Mouse (Mus musculus) hindbrain, embryonic 12.5 days (tissue): ENCODE measurements around the gene Wnt16. TPM values are rescaled to one million over a fixed set of nuclear protein-coding genes. Genes with fewer than 3 reads are reported as not detected.

Experiments used
- ATAC-seq: fragments of 200-750 bp; cut with Nextera tagmentation; 2 replicates; pipeline ENCODE4 v1.8.0; 2017; ENCODE audit warnings: moderate TSS enrichment; ENCODE audit not compliant: low FRiP score
- H3K27ac ChIP-seq: fragments of 300-500 bp; sonication (generic); 2 replicates; pipeline ENCODE4 v1.5.1; 2016; ENCODE audit warnings: mild to moderate bottlenecking
- H3K27me3 ChIP-seq: fragments of 300-500 bp; sonication (generic); 2 replicates; pipeline ENCODE4 v1.6.1; 2016; ENCODE audit warnings: mild to moderate bottlenecking
- H3K36me3 ChIP-seq: fragments of 300-500 bp; sonication (generic); 2 replicates; pipeline ENCODE4 v1.6.1; 2016; ENCODE audit warnings: mild to moderate bottlenecking
- H3K4me1 ChIP-seq: fragments of 300-500 bp; sonication (generic); 2 replicates; pipeline ENCODE4 v1.6.1; 2016
- H3K4me2 ChIP-seq: fragments of 300-500 bp; sonication (generic); replicated peaks from 2 replicates; pipeline ENCODE4 v1.6.1; 2016; ENCODE audit warnings: mild to moderate bottlenecking
- H3K4me3 ChIP-seq: fragments of 300-500 bp; sonication (generic); 2 replicates; pipeline ENCODE4 v1.5.1; 2016; ENCODE audit warnings: mild to moderate bottlenecking
- H3K9ac ChIP-seq: fragments of 300-500 bp; sonication (generic); 2 replicates; pipeline ENCODE4 v1.6.1; 2016; ENCODE audit warnings: mild to moderate bottlenecking, moderate library complexity
- H3K9me3 ChIP-seq: fragments of 300-500 bp; sonication (generic); replicated peaks from 2 replicates; pipeline ENCODE4 v1.6.1; 2016; ENCODE audit warnings: mild to moderate bottlenecking
- WGBS: fragments of 180-500 bp; shearing (Covaris S2); methylation state at CpG from one replicate; pipeline ENCODE4 v1.1.7; 2016; 5-methylcytosine and 5-hydroxymethylcytosine counted together
- polyA plus RNA-seq: library from polyadenylated mRNA; unstranded; fragments of >200 nt; fragmentation: Nextera tagmentation; extraction: Ambion mirVana; gene quantifications from 2 replicates; pipeline ENCODE4 v1.2.1, GENCODE M21; 2016

Gene Wnt16
- polyA plus RNA-seq, 1 experiment from 2014 or later: 0.93 TPM

DNA sequence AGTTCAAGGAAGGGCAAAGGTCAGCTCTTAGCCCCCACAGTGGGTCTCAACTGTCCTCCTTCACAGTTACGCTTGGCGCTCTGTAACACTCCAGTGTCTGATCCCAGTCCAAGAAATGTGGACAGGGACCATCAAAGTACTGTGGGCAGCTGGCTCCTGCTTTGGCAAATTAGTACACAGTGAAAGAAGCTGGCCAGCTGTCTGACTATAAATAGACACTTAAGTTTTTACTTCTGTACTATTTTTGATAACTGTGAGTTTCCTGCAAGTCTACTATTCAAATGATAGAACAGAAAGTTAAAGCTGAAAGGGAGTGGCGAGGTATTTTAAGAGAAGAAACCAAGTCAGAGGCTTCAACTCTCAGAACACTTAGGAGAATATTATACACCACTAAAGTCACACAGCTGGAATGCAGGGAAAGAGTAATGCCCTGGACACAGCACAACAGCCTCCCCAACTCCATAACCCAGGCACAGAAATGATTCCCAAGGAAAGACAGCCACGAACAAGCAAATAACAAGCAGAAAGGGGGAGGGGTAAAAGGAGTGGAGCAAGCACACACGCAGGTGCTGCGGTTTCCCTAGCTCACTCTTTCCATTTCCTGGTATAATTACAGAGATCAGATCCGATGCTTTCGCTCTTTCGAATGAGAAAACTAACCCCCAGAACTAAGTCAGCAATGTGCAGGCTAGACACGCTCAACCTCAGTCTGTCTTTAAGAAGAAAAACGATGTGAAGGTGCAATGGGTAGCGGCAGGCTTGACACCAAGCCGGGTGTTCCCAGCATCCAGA is 42.3 kb downstream of the Wnt16 start:
- WGBS: 91% methylated on average over 13 of the region's 13 CpGs

DNA sequence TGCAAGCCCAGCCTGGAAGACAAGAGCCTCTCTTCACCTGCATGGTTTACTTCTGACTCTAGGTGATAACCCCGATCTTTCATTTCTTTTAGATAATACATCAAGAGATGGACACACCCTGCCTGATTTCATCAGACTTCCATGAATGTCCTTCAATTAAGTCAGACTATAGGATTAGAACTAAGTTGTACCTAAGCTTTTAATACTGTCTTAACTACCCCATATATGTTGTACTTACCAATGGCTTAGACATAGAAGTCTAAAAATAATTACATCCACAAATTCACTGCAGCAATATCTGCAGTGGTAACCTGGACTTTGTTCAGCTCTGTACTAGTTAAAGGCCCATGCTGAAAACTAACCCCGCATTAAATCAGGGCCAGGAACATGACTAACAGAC is 44.5 kb downstream of the Wnt16 start:
- WGBS: 96% methylated on average over 2 of the region's 2 CpGs
- Histone ChIP-seq H3K27ac (no peak overlapping the region), H3K36me3 (0 out of 2 replicates have a peak, but pooled peaks cover 4% of the 10 kb centered on the region), H3K9ac (no peak overlapping the region), H3K4me2 (no peak overlapping the region), H3K4me1 (no peaks in the 10 kb centered on the region), H3K9me3 (no peaks in the 10 kb centered on the region), H3K27me3 (no peaks in the 10 kb centered on the region), H3K4me3 (no peak overlapping the region)
- ATAC-seq: no peak

More for the DNA sequence above, 42.3 kb downstream of the Wnt16 start:
- H3K27me3 ChIP-seq: no peaks in the 10 kb centered on the region
- H3K9ac ChIP-seq: no peak overlapping the region
- no peaks in the 10 kb centered on the region for H3K4me1 ChIP-seq
- no peak for ATAC-seq
- no peak overlapping the region for H3K4me3 ChIP-seq
- H3K27ac ChIP-seq: no peak overlapping the region
- 0 out of 2 replicates have a peak, but pooled peaks cover 4% of the 10 kb centered on the region for H3K36me3 ChIP-seq
- H3K4me2 ChIP-seq: no peak overlapping the region
- H3K9me3 ChIP-seq: no peaks in the 10 kb centered on the region

DNA sequence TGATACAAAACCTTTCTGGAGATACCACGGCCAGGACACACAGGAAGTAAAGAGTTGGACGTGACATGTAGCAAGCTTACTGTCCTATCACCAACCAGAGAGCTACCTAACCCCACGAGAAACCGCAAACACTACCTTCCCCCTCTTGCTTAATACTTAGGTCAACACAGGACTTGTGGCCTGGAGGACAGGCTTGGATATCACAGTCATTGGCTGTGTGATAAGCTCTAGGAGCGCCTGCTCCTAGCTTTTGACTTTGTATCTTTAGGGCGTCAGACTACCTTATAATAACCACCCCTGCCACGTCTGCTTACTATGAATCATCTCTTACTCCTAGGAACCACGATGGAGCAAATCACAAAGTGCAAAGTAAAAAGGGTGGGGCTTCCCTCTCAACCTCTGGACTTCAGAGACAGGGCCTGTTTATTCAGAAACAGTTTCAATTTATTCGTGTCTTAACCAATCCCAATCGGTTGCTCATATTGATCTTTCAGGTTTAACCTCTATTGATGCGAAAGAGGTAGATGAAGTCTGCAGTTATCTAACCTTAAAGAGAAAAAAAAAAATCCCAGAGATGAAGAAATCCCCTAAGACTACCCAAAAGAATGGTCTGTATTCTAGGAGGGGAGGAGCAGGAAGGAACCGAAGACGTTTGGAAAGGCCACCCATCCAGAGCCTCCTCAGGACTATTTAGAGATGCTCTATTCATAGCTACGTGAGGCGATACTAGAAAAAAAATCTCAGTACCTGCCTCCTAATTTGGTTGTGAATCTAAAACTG is 51.9 kb downstream of the Wnt16 start:
- H3K27ac ChIP-seq: no peak overlapping the region
- H3K36me3 ChIP-seq: peaks cover 7% of the 10 kb centered on the region; the same call in 1 of the 2 replicates
- H3K4me3 ChIP-seq: no peak overlapping the region
- WGBS: 94% methylated on average over 15 of the region's 15 CpGs
- H3K4me1 ChIP-seq: no peaks in the 10 kb centered on the region
- no peak overlapping the region for H3K9ac ChIP-seq
- H3K27me3 ChIP-seq: no peaks in the 10 kb centered on the region
- H3K4me2 ChIP-seq: no peak overlapping the region
- no peaks in the 10 kb centered on the region for H3K9me3 ChIP-seq
- ATAC-seq: no peak

DNA sequence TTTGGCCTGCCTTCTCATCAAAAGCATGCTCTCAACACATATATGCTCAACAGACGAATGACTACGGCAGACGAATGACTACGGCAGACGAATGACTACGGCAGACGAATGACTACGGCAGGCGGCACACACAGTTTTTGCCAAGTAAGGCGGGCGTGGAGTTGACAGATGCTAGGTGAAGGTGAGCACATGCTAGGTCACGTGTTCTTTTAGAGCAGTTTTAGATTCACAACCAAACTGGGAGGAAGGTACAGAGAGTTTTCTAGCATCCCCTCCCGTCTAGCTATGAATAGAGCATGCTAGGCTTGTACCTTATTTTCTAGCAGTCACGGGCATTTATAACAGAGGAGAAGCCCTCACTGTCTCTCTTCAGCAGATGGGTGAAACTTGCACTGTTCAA is 52.8 kb downstream of the Wnt16 start:
- H3K27ac ChIP-seq: no peak overlapping the region
- peaks cover 7% of the 10 kb centered on the region; the same call in 1 of the 2 replicates for H3K36me3 ChIP-seq
- H3K9me3 ChIP-seq: no peaks in the 10 kb centered on the region
- WGBS: 95% methylated on average over 14 of the region's 14 CpGs
- H3K4me2 ChIP-seq: no peak overlapping the region
- no peaks in the 10 kb centered on the region for H3K4me1 ChIP-seq
- no peak overlapping the region for H3K4me3 ChIP-seq
- no peaks in the 10 kb centered on the region for H3K27me3 ChIP-seq
- H3K9ac ChIP-seq: no peak overlapping the region
- ATAC-seq: no peak

DNA sequence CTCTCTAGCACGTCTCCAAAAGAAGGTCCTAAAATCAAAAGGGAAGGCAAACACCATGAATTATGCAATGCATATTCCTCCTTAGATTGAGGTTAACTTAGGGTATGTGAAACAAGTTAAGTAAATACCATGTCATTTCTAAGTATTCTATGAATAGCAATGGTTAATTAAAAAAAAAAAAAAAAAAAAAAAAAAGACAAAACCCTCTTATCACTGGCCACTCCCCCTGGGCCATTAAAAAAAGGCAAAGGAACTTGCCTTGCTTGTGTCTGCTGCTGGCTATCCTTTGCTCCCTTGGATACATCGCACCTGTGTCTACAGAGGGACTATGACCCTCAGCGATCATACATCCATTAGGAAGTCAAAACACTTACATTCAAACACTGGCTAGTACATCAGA is 55.3 kb downstream of the Wnt16 start:
- ATAC-seq: no peak
- Histone ChIP-seq H3K27ac (no peak overlapping the region), H3K9ac (no peak overlapping the region), H3K4me2 (no peak overlapping the region), H3K27me3 (no peaks in the 10 kb centered on the region), H3K4me1 (peaks cover 7% of the 10 kb centered on the region; the same call in 1 of the 2 replicates), H3K9me3 (no peaks in the 10 kb centered on the region), H3K4me3 (no peak overlapping the region), H3K36me3 (peaks cover 2% of the 10 kb centered on the region; the same call in 1 of the 2 replicates)
- 93% methylated on average over 3 of the region's 3 CpGs for WGBS

DNA sequence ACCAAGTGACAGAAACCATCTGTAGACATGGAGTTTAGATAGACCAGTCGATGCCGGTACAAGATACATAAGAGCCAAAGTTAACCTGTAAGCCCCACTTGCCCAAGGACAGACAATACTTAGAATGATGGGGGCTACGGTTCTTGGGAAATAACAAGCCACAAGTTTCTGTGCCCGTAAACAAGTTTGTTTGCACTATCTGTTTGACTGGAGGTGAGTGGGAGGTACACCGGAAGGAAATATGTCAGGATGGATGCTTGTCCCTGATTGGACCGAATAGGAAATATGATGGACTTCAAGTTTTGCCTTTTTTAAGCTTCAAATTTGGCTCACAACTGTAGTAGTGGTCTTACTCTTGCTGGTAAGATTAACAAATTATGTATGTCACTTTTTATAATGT is 55.7 kb downstream of the Wnt16 start:
- Histone ChIP-seq H3K4me3 (no peak overlapping the region), H3K27ac (no peak overlapping the region), H3K9me3 (no peaks in the 10 kb centered on the region), H3K9ac (no peak overlapping the region), H3K27me3 (no peaks in the 10 kb centered on the region), H3K4me1 (peaks cover 7% of the 10 kb centered on the region; the same call in 1 of the 2 replicates), H3K4me2 (no peak overlapping the region), H3K36me3 (peaks cover 2% of the 10 kb centered on the region; the same call in 1 of the 2 replicates)
- no peak for ATAC-seq
- WGBS: 95% methylated on average over 6 of the region's 6 CpGs

DNA sequence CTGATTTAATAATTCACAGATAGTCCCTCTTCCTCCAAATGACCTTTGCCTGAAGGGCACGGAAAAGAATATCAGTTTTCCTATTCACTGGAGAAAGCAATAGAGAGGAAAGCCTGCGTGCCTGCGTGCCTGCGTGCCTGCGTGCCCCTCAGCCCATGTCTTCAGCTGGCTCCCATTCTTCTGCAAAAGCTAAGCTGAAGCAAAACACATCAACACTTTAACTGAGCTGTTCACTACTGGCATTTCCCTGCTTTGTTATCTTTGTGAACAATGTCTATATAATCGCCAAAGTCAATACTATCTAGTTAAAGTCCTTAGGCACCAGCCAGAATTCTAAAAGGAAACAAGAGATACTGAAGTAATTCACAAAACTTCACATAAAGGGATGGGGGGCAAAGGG is 56.4 kb downstream of the Wnt16 start:
- H3K9me3 ChIP-seq: no peaks in the 10 kb centered on the region
- WGBS: 59% methylated on average over 6 of the region's 6 CpGs
- H3K9ac ChIP-seq: no peak overlapping the region
- no peak overlapping the region for H3K27ac ChIP-seq
- H3K27me3 ChIP-seq: no peaks in the 10 kb centered on the region
- no peak overlapping the region for H3K4me3 ChIP-seq
- peaks cover 2% of the 10 kb centered on the region; the same call in 1 of the 2 replicates for H3K36me3 ChIP-seq
- peaks cover 7% of the 10 kb centered on the region; the same call in 1 of the 2 replicates for H3K4me1 ChIP-seq
- no peak for ATAC-seq
- H3K4me2 ChIP-seq: no peak overlapping the region

DNA sequence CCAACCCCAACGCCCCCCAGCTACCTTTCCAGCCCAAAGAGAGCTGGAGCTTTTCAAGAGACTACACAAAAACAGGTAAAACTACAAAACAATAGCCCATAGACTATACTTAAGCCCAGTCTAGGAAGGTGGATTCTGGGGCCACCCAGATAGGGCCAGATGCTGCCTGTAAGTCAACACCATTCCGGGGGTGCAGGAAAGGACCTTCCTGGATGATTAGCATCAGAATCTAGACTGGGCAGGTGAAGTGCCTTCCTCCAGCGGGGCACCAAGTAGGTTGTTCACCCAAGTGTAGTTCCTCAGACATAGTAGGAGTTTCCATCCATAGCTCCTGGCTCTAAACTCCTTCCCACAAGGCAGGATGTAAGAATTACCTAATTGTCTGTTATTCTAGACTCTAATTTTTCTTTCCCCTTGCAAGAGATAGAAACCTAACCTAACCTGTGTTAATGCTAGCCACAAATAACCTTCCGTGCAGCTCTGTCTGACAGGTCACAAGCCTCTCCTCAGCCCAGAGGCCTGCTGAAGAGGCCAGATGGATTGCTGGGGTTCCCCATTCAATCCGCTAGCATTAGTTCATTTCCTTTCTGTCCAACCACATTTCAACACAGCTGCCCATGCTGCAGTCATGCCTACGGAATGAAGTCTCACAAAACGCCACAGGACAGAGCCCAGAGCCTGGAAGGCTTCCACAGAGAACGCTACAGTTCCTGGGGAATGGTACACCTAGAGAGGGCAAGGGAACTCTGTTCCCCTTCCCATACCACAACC is 59.3 kb downstream of the Wnt16 start:
- no peaks in the 10 kb centered on the region for H3K36me3 ChIP-seq
- H3K27me3 ChIP-seq: no peaks in the 10 kb centered on the region
- H3K4me1 ChIP-seq: peaks cover 7% of the 10 kb centered on the region; the same call in 1 of the 2 replicates
- ATAC-seq: no peak
- H3K4me3 ChIP-seq: no peak overlapping the region
- H3K27ac ChIP-seq: no peak overlapping the region
- H3K9ac ChIP-seq: no peak overlapping the region
- 73% methylated on average over 8 of the region's 8 CpGs for WGBS
- H3K9me3 ChIP-seq: no peaks in the 10 kb centered on the region
- H3K4me2 ChIP-seq: no peak overlapping the region

Other genes starting within 250 kb of the Wnt16 start
- 33.8 and 43.1 TPM in 2 replicates for gene Fam3c, start 68.0 kb downstream of the Wnt16 start, polyA plus RNA-seq